Mouse (Mus musculus) adrenal gland, adult 2 months (tissue): ENCODE data around the gene Nedd4. TPM values are rescaled to one million over a fixed set of nuclear protein-coding genes. Genes with fewer than 3 reads are reported as not detected.

Experiments used
- DNase-seq: peaks from one replicate; pipeline ENCODE4 v3.0.0; 2021
- polyA plus RNA-seq: library from polyadenylated mRNA; depleted of rRNA; stranded (reverse); fragments of >200 nt; gene quantifications from 2 replicates; pipeline ENCODE4 v1.2.3, GENCODE M21; 2012
- total RNA-seq, 2 experiments: library from RNA; stranded (reverse); gene quantifications; 2 replicates each; pipeline ENCODE4 v1.2.3; 2021

Nedd4 gene
- total and polyA plus RNA-seq, 3 experiments, result 169 to 436 (median 393) TPM

GRCm38 (mm10) chr9:72678771-72679170 lies 16.6 kb downstream of the Nedd4 start:
- DNase-seq, result no peak

- DNase-seq, result no peak
These were observed 19.6 kb downstream of the Nedd4 start for GRCm38 (mm10) chr9:72681652-72682228.

- DNase-seq, result no peak
These were observed 21.1 kb downstream of the Nedd4 start for GRCm38 (mm10) chr9:72683268-72683667.

GRCm38 (mm10) chr9:72685231-72685630 lies 23.1 kb downstream of the Nedd4 start:
- no peak for DNase-seq

- peak; percentile 70 for DNase-seq
These were observed 24.4 kb downstream of the Nedd4 start for GRCm38 (mm10) chr9:72686506-72686905.

- no peak for DNase-seq
These were observed 27.4 kb downstream of the Nedd4 start for GRCm38 (mm10) chr9:72689522-72689921.

GRCm38 (mm10) chr9:72690811-72691210 lies 28.7 kb downstream of the Nedd4 start:
- DNase-seq, result no peak

- no peak for DNase-seq
These were observed 29.8 kb downstream of the Nedd4 start for GRCm38 (mm10) chr9:72691942-72692341.

GRCm38 (mm10) chr9:72693081-72693696 lies 31.0 kb downstream of the Nedd4 start:
- DNase-seq, result peak; percentile 59

- peak; percentile 37 for DNase-seq
These were observed 31.7 kb downstream of the Nedd4 start for GRCm38 (mm10) chr9:72693861-72694260.

- DNase-seq, result no peak
These were observed 34.4 kb downstream of the Nedd4 start for GRCm38 (mm10) chr9:72696508-72696907.

GRCm38 (mm10) chr9:72697779-72698178 lies 35.6 kb downstream of the Nedd4 start:
- no peak for DNase-seq

GRCm38 (mm10) chr9:72699702-72700101 lies 37.6 kb downstream of the Nedd4 start:
- DNase-seq, result peak; percentile 70

- DNase-seq, result no peak
These were observed 39.3 kb downstream of the Nedd4 start for GRCm38 (mm10) chr9:72701441-72701840.

- DNase-seq, result peak; percentile 92
These were observed 39.9 kb downstream of the Nedd4 start for GRCm38 (mm10) chr9:72702075-72702474.

GRCm38 (mm10) chr9:72703142-72703541 lies 41.0 kb downstream of the Nedd4 start:
- no peak for DNase-seq

- DNase-seq, result peak; percentile 68
These were observed 41.6 kb downstream of the Nedd4 start for GRCm38 (mm10) chr9:72703754-72704153.

GRCm38 (mm10) chr9:72705270-72705669 lies 43.1 kb downstream of the Nedd4 start:
- no peak for DNase-seq

- DNase-seq, result no peak
These were observed 45.9 kb downstream of the Nedd4 start for GRCm38 (mm10) chr9:72707999-72708398.

GRCm38 (mm10) chr9:72708690-72709089 lies 46.5 kb downstream of the Nedd4 start:
- no peak for DNase-seq

- no peak for DNase-seq
These were observed 47.9 kb downstream of the Nedd4 start for GRCm38 (mm10) chr9:72710060-72710459.

GRCm38 (mm10) chr9:72714945-72715344 lies 52.8 kb downstream of the Nedd4 start:
- DNase-seq, result peak; percentile 92

- no peak for DNase-seq
These were observed 54.1 kb downstream of the Nedd4 start for GRCm38 (mm10) chr9:72716200-72716599.

- DNase-seq, result no peak
These were observed 57.0 kb downstream of the Nedd4 start for GRCm38 (mm10) chr9:72719143-72719542.
